Mouse (Mus musculus): Measurements from ENCODE around the gene Gsg1l2.

DNA sequence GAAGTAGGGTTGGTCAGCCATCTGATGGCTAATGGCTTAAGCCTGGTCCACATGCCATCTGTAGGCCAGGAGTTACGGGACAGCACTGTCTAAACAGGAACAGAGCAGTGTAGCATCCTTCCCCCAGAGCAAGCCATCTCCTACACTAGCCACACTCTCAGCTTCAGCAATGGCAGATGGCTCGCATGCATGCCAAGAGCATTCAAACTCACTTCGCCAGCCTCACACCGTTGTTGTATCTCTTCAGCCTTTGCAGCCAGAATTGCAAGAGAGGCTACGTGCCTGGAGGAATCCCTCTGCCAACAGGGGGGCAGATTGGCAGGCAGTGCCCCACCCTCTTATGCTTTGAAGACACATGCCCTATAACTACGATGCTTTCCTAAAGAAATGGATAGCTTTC is 47.2 kb downstream of the Gsg1l2 start:
- TF ChIP-seq POLR2A (IDR thresholded peaks at IDR 0.05; ENCODE audit: control insufficient read depth, extremely low read depth, insufficient read depth, low read length, poor library complexity) (no peak), CTCF (IDR thresholded peaks at IDR 0.05; ENCODE audit: borderline replicate concordance, control insufficient read depth, extremely low read depth, insufficient read depth, low read length, poor library complexity) (no peak)

Measured in thymus, adult 2 months (tissue).